Mouse (Mus musculus) lung, embryonic 15.5 days (tissue): ENCODE data around the gene Gramd1a. TPM values are rescaled to one million over a fixed set of nuclear protein-coding genes. Genes with fewer than 3 reads are reported as not detected.

Experiments
- ATAC-seq: fragments of 200-750 bp; cut with Nextera tagmentation; 2 replicates; pipeline ENCODE4 v1.8.0; 2017; ENCODE audit warnings: moderate number of reproducible peaks, borderline replicate concordance; ENCODE audit not compliant: low FRiP score, low TSS enrichment; ENCODE audit errors: extremely low read depth
- H3K27ac ChIP-seq: fragments of 300-500 bp; sonication (generic); 2 replicates; pipeline ENCODE4 v1.5.1; 2015; ENCODE audit warnings: moderate library complexity, mild to moderate bottlenecking, inconsistent platforms
- H3K27me3 ChIP-seq: fragments of 300-500 bp; sonication (generic); 2 replicates; pipeline ENCODE4 v1.6.1; 2015; ENCODE audit warnings: inconsistent platforms
- H3K36me3 ChIP-seq: fragments of 300-500 bp; sonication (generic); 2 replicates; pipeline ENCODE4 v1.6.1; 2015; ENCODE audit warnings: inconsistent platforms
- H3K4me1 ChIP-seq: fragments of 300-500 bp; sonication (generic); 2 replicates; pipeline ENCODE4 v1.6.1; 2015; ENCODE audit warnings: inconsistent platforms
- H3K4me2 ChIP-seq: fragments of 300-500 bp; sonication (generic); 2 replicates; pipeline ENCODE4 v1.6.1; 2015; ENCODE audit warnings: inconsistent platforms, mild to moderate bottlenecking, moderate library complexity
- H3K4me3 ChIP-seq: fragments of 300-500 bp; sonication (generic); 2 replicates; pipeline ENCODE4 v1.5.1; 2015; ENCODE audit warnings: mild to moderate bottlenecking, inconsistent platforms
- H3K9ac ChIP-seq: fragments of 300-500 bp; sonication (generic); 2 replicates; pipeline ENCODE4 v1.6.1; 2015; ENCODE audit warnings: inconsistent platforms
- H3K9me3 ChIP-seq: fragments of 300-500 bp; sonication (generic); 2 replicates; pipeline ENCODE4 v1.6.1; 2016; ENCODE audit warnings: inconsistent platforms
- WGBS: fragments of 180-500 bp; shearing (Covaris S2); methylation state at CpG from one replicate; pipeline ENCODE4 v1.1.7; 2015; 5-methylcytosine and 5-hydroxymethylcytosine counted together
- polyA plus RNA-seq: library from polyadenylated mRNA; unstranded; fragments of >200 nt; fragmentation: Nextera tagmentation; extraction: Ambion mirVana; gene quantifications from 2 replicates; pipeline ENCODE4 v1.2.1, GENCODE M21; 2015

Gramd1a gene
- polyA plus RNA-seq, 1 experiment from 2014 or later = 65.5 TPM

DNA sequence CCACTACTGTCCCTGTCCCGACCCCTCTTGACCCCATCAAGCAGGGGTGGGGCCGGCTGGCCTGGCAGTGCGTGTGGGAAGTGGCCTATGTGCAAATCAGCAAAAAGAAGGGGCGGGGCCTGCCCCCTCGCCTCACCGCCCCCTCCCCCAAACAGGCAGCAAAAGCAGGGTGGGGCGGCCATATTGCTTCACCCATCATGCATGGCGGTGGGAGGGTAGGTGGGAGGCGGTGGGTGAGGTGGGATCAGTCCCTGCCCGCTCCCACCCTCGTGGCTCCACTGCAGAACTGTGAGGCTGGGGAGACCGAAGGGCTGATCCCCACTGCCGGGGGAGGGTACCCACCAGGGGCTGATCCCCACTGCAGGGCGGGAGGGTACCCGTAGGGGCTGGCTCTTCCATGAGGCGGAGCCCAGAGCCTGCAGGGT lies 39.0 kb downstream of the Gramd1a start:
- WGBS = 56% methylated on average over 16 of the region's 16 CpGs
- no peak for ATAC-seq

DNA sequence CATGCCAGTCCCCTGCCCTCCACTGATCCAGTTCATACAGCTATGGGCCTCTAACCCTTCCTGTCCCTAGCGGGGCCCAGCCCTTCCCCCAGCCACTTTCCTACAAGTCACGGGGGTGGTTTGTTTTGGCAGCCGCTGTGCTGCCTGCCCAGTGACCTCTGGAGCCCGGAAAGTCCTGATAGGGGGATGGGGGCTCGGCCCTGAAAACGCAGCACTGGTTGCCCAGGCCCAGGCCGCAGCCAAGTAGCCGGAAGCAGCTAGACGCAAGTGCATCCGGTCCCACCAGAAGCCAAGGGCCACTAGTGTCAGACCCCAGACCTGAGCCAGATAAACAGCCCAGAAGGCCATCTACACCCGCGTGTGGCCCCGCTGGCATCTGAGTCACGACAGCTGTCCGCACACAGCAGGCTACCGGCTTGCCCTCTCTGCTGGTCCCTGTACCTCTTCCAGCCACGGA lies 40.1 kb downstream of the Gramd1a start:
- no peaks in the 10 kb centered on the region for H3K36me3 ChIP-seq
- H3K4me2 ChIP-seq = peak overlapping the region; percentile 53
- 15% methylated on average over 17 of the region's 17 CpGs for WGBS
- no peaks in the 10 kb centered on the region for H3K27me3 ChIP-seq
- H3K9me3 ChIP-seq = no peaks in the 10 kb centered on the region
- H3K4me1 ChIP-seq = peaks cover 27% of the 10 kb centered on the region
- H3K4me3 ChIP-seq = 0 out of 2 replicates have a peak overlapping the region, but pooled peaks have one; percentile 27
- H3K27ac ChIP-seq = peak overlapping the region; percentile 50
- H3K9ac ChIP-seq = no peak overlapping the region
- ATAC-seq = peak; percentile 58; the same call in 1 of the 2 replicates

More for the DNA sequence above, 39.0 kb downstream of the Gramd1a start:
- Histone ChIP-seq H3K4me1 (peaks cover 25% of the 10 kb centered on the region), H3K4me3 (no peak overlapping the region), H3K4me2 (no peak overlapping the region), H3K9me3 (no peaks in the 10 kb centered on the region), H3K9ac (no peak overlapping the region), H3K27me3 (no peaks in the 10 kb centered on the region), H3K36me3 (no peaks in the 10 kb centered on the region), H3K27ac (no peak overlapping the region)

DNA sequence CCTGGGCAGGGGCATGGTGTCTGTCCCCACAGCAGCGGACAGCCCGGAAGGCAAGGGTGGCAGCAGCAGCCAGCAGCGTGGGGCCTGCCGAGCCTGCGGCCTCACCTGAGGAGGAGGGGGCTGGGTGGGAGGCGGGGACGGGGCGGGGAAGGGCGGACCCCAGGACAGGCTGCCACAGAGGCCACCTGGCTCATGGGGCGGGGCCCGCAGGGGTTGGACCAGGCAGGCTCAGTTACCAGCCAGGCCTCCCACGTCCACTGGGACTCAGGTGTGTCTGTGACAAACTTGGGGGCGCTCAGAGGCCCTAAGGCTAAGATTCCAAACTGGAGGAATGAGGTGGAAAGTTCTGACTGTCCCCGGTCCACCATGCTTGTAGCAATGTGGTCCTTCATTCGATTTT lies 40.5 kb downstream of the Gramd1a start, which contains the start of gene Hpn:
Gene Hpn, minus strand, starts transcription at position 109 of the 400 bp plus-strand sequence.
- peaks cover 27% of the 10 kb centered on the region for H3K4me1 ChIP-seq
- H3K27ac ChIP-seq = peak within 1 kb of the TSS; percentile 50
- peak within 1 kb of the TSS; percentile 27 for H3K4me3 ChIP-seq
- peak within 1 kb of the TSS; percentile 53 for H3K4me2 ChIP-seq
- H3K9me3 ChIP-seq = no peaks in the 10 kb centered on the region
- H3K9ac ChIP-seq = peak within 1 kb of the TSS; percentile 29
- H3K27me3 ChIP-seq = no peaks in the 10 kb centered on the region
- ATAC-seq = peak; percentile 79
- no peaks in the 10 kb centered on the region for H3K36me3 ChIP-seq
- 15% methylated on average over 15 of the region's 15 CpGs for WGBS

- H3K4me3 ChIP-seq = peak overlapping the region; percentile 27
- peak overlapping the region; percentile 50 for H3K27ac ChIP-seq
These were observed 41.0 kb downstream of the Gramd1a start for GRCm38 (mm10) chr7:31114646-31115045.

DNA sequence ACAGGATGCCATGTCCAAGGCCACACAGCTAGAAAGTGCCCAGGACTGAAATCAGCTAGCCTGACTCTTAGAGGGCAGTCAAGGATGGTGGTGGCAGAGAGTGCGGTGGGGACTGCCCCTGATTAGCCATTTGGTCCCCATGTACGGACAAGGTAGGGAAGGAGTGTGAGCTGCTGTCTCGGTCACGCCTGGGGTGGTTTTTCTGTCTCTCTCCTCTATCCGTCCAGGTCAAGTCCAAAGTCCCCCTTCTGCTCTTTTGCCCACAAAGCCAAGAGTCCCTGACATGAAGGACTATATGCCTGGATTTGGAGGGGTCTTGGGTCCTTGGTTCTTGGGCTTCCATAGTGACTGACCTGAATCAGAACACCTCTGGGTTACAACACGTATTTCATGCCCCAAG lies 41.9 kb downstream of the Gramd1a start:
- no peak for ATAC-seq
- Histone ChIP-seq H3K4me3 (no peak overlapping the region), H3K27me3 (no peaks in the 10 kb centered on the region), H3K27ac (no peak overlapping the region), H3K9ac (no peak overlapping the region), H3K9me3 (no peaks in the 10 kb centered on the region), H3K4me2 (no peak overlapping the region), H3K36me3 (no peaks in the 10 kb centered on the region), H3K4me1 (peaks cover 34% of the 10 kb centered on the region)
- 87% methylated on average over 6 of the region's 6 CpGs for WGBS

More at GRCm38 (mm10) chr7:31114646-31115045, 41.0 kb downstream of the Gramd1a start:
- no peaks in the 10 kb centered on the region for H3K27me3 ChIP-seq
- no peaks in the 10 kb centered on the region for H3K36me3 ChIP-seq
- WGBS = 56% methylated on average over 10 of the region's 10 CpGs
- H3K9ac ChIP-seq = peak overlapping the region; percentile 29
- peak; percentile 15; the same call in 1 of the 2 replicates for ATAC-seq
- H3K9me3 ChIP-seq = no peaks in the 10 kb centered on the region
- peak overlapping the region; percentile 53 for H3K4me2 ChIP-seq
- H3K4me1 ChIP-seq = peaks cover 27% of the 10 kb centered on the region

- no peak for ATAC-seq
- Histone ChIP-seq H3K4me2 (no peak overlapping the region), H3K4me3 (no peak overlapping the region), H3K9ac (no peak overlapping the region), H3K27ac (no peak overlapping the region), H3K27me3 (no peaks in the 10 kb centered on the region), H3K4me1 (peaks cover 35% of the 10 kb centered on the region), H3K9me3 (no peaks in the 10 kb centered on the region), H3K36me3 (no peaks in the 10 kb centered on the region)
- WGBS = 41% methylated on average over 4 of the region's 4 CpGs
These were observed 43.7 kb downstream of the Gramd1a start for GRCm38 (mm10) chr7:31112036-31112435.

- Histone ChIP-seq H3K9ac (no peak overlapping the region), H3K27ac (no peak overlapping the region), H3K4me1 (peaks cover 31% of the 10 kb centered on the region), H3K36me3 (no peaks in the 10 kb centered on the region), H3K4me3 (no peak overlapping the region), H3K4me2 (no peak overlapping the region), H3K9me3 (no peaks in the 10 kb centered on the region), H3K27me3 (no peaks in the 10 kb centered on the region)
- WGBS = 71% methylated on average over 15 of the region's 15 CpGs
- ATAC-seq = no peak
These were observed 44.8 kb downstream of the Gramd1a start for GRCm38 (mm10) chr7:31110861-31111385.

DNA sequence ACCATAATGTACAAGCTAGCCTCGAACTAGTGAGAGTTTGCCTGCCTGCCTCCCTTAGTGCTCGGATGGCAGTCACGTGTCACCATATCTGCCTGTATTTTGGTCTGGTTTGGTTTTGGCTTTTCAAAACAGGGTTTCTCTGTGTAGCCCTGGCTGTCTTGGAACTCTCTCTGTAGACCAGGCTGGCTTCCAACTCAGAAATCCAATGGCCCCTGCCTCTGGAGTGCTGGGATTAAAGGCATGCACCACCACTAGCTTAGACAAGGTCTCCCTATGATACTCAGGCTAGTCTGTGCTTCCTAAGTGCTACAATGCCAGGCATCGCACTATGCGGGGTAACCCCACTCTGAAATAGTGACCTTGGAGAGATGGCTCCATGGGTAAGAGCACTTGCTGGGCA lies 45.9 kb downstream of the Gramd1a start:
- 84% methylated on average over 5 of the region's 5 CpGs for WGBS
- H3K4me2 ChIP-seq = no peak overlapping the region
- H3K9me3 ChIP-seq = no peaks in the 10 kb centered on the region
- H3K27ac ChIP-seq = no peak overlapping the region
- no peak overlapping the region for H3K9ac ChIP-seq
- H3K4me3 ChIP-seq = no peak overlapping the region
- no peak for ATAC-seq
- peaks cover 20% of the 10 kb centered on the region for H3K4me1 ChIP-seq
- H3K36me3 ChIP-seq = no peaks in the 10 kb centered on the region
- H3K27me3 ChIP-seq = no peaks in the 10 kb centered on the region

- Histone ChIP-seq H3K9ac (no peak overlapping the region), H3K27ac (no peak overlapping the region), H3K4me2 (no peak overlapping the region), H3K4me3 (no peak overlapping the region), H3K4me1 (peaks cover 13% of the 10 kb centered on the region), H3K36me3 (no peaks in the 10 kb centered on the region), H3K9me3 (no peaks in the 10 kb centered on the region), H3K27me3 (no peaks in the 10 kb centered on the region)
- ATAC-seq = peak; percentile 39; the same call in 1 of the 2 replicates
- 27% methylated on average over 7 of the region's 7 CpGs for WGBS
These were observed 46.6 kb downstream of the Gramd1a start for GRCm38 (mm10) chr7:31109091-31109490.

DNA sequence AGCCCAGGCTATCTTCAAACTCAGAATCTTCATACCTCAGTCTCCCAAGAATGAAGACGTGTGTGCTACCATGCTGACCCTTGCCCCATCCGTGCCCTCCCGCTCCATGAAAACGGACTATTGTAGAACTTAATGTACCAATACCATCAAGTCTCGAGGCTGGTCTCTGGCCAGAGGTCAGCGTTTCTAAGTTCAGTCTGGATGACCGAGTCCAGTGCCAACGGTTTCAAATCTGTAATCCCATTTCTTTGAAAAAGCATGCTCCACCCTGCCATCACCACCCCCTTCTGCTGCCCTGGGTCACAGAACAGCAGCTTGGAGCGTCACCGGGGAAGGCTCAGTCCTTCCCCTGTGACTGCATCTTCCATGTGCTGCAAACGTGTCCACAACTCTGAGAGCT lies 47.9 kb downstream of the Gramd1a start:
- WGBS = 82% methylated on average over 11 of the region's 11 CpGs
- ATAC-seq = no peak
- Histone ChIP-seq H3K9me3 (no peaks in the 10 kb centered on the region), H3K4me3 (no peak overlapping the region), H3K9ac (no peak overlapping the region), H3K4me2 (no peak overlapping the region), H3K4me1 (peaks cover 13% of the 10 kb centered on the region), H3K27ac (no peak overlapping the region), H3K27me3 (no peaks in the 10 kb centered on the region; the same call in 1 of the 2 replicates), H3K36me3 (no peaks in the 10 kb centered on the region)

- no peak overlapping the region for H3K4me3 ChIP-seq
- no peak for ATAC-seq
- H3K27ac ChIP-seq = no peak overlapping the region
- WGBS = 45% methylated on average over 3 of the region's 3 CpGs
- no peaks in the 10 kb centered on the region for H3K9me3 ChIP-seq
- no peaks in the 10 kb centered on the region; the same call in 1 of the 2 replicates for H3K27me3 ChIP-seq
- no peaks in the 10 kb centered on the region for H3K36me3 ChIP-seq
- no peak overlapping the region for H3K4me2 ChIP-seq
- peaks cover 8% of the 10 kb centered on the region for H3K4me1 ChIP-seq
- H3K9ac ChIP-seq = no peak overlapping the region
These were observed 49.5 kb downstream of the Gramd1a start for GRCm38 (mm10) chr7:31106166-31106565.

DNA sequence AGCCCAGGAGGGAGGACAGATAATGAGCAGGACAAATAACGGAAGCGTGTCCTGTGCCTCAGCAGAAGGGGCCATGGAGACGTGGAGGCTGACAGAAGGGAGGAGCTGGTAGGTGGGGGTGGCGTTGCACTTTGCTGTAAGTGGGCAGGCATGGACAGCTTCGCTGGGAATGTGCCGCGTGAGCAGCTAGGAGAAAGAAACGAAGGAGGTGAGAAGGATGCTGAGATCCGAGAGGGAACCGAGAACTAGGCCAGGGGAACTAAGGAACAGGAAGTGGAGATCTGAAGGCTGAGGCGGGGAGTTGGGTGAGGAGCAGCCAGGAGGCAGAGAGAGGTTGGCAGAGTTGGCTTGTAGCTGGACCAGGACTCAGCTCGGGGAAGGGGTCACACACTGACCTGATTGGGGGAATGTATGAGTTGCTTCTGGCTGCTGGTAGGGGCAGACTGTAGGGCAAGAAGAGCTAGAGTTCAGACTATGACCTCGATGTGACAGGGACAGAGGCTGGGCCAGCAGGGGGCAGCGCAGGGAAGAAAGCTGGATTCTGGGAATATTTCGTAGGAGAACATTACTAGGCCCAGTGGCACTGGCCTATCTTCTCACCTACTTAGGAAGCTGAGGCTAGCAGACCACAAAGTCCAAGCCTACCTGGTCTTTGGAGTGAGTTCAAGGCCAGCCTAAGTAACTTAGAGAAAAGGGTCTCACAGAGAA lies 50.5 kb downstream of the Gramd1a start:
- Histone ChIP-seq H3K27me3 (no peaks in the 10 kb centered on the region; the same call in 1 of the 2 replicates), H3K4me3 (no peak overlapping the region), H3K9me3 (no peaks in the 10 kb centered on the region), H3K4me1 (peaks cover 8% of the 10 kb centered on the region), H3K9ac (no peak overlapping the region), H3K4me2 (no peak overlapping the region), H3K36me3 (no peaks in the 10 kb centered on the region), H3K27ac (no peak overlapping the region)
- 37% methylated on average over 15 of the region's 15 CpGs for WGBS
- ATAC-seq = no peak
